Mouse (Mus musculus): Measurements from ENCODE around the gene Sik2.

DNA sequence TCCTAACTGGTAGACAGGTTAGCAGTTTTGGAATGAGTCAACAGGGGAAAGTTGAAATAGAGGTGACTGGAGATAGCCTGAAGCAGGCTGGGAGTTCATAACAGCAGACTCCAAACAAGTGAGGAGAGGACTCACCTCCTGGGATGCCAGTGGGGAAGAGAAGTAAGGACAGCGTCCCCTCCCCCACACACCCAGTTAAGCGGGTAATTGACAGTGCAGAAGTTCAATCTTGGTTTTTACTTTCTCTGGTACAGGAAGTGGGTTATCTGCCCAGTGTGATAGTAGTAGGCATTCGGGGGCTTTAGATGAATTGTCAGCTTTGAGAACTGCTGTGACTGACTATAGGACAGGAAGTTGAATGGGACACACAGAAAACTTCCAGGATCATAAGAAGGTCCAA is 11.5 kb upstream of the Sik2 start:
- no peak for TF ChIP-seq ZNF384 (IDR thresholded peaks at IDR 0.05; ENCODE audit: low read depth, low read length)
- TF ChIP-seq CHD2 (IDR thresholded peaks at IDR 0.05; ENCODE audit: low read length) = no peak
- TF ChIP-seq CTCF (conservative IDR thresholded peaks at IDR 0.05 in 1 of 2, IDR thresholded peaks at IDR 0.05 in 1 of 2; ENCODE audit: low read depth in 2 of 2, low read length in 2 of 2) = no peak
- TF ChIP-seq EP300 (IDR thresholded peaks at IDR 0.05; ENCODE audit: low read length) = no peak
- no peak for TF ChIP-seq NELFE (IDR thresholded peaks at IDR 0.05; ENCODE audit: low read depth, low read length)
- no peak for TF ChIP-seq UBTF (IDR thresholded peaks at IDR 0.05; ENCODE audit: low read depth, low read length)
- TF ChIP-seq CHD1 (IDR thresholded peaks at IDR 0.05; ENCODE audit: low read depth, low read length) = no peak
- no peak for TF ChIP-seq POLR2AphosphoS2 (IDR thresholded peaks at IDR 0.05; ENCODE audit: low read depth, low read length)
- no peak for TF ChIP-seq GABPA (IDR thresholded peaks at IDR 0.05; ENCODE audit: insufficient replicate concordance, low read depth, low read length)
- TF ChIP-seq RAD21 (IDR thresholded peaks at IDR 0.05; ENCODE audit: low read depth, low read length) = no peak
- TF ChIP-seq HCFC1 (IDR thresholded peaks at IDR 0.05; ENCODE audit: low read depth, low read length) = no peak
- TF ChIP-seq TBP (conservative IDR thresholded peaks at IDR 0.05; ENCODE audit: low read depth, low read length) = no peak
- TF ChIP-seq MAX (IDR thresholded peaks at IDR 0.05; ENCODE audit: low read length) = no peak
